Mouse (Mus musculus) induced T-regulatory cell, adult 2 months (primary cell): ENCODE results near the gene Tktl2.

Experiments
- DNase-seq: peaks from one replicate; pipeline ENCODE4 v3.0.0-alpha.2; 2012; ENCODE audit warnings: low read depth

Gene Tktl2

GRCm38 (mm10) chr8:66511537-66511936, at the start of gene Tktl2:
Gene Tktl2, plus strand, starts transcription at chr8:66511756.
- no peak for DNase-seq

- no peak for DNase-seq
These were observed 41.7 kb upstream of the Tktl2 start for GRCm38 (mm10) chr8:66469821-66470220.

GRCm38 (mm10) chr8:66476880-66477279, 34.7 kb upstream of the Tktl2 start:
- DNase-seq: no peak

- DNase-seq: peak; percentile 88
These were observed 25.3 kb upstream of the Tktl2 start, which contains the start of gene Tma16 for GRCm38 (mm10) chr8:66486084-66486763. Gene Tma16, minus strand, starts transcription at chr8:66486530.

GRCm38 (mm10) chr8:66488556-66488955, 23.0 kb upstream of the Tktl2 start:
- DNase-seq: no peak

- no peak for DNase-seq
These were observed 20.9 kb upstream of the Tktl2 start for GRCm38 (mm10) chr8:66490624-66491023.

GRCm38 (mm10) chr8:66494496-66494895, 17.1 kb upstream of the Tktl2 start:
- no peak for DNase-seq

- peak; percentile 71 for DNase-seq
These were observed 15.8 kb upstream of the Tktl2 start for GRCm38 (mm10) chr8:66495726-66496125.

- peak; percentile 72 for DNase-seq
These were observed 14.5 kb upstream of the Tktl2 start for GRCm38 (mm10) chr8:66496998-66497577.

GRCm38 (mm10) chr8:66503381-66503780, 8.2 kb upstream of the Tktl2 start:
- no peak for DNase-seq

- DNase-seq: no peak
These were observed 7.6 kb downstream of the Tktl2 start for GRCm38 (mm10) chr8:66519149-66519548.

- DNase-seq: no peak
These were observed 9.0 kb downstream of the Tktl2 start for GRCm38 (mm10) chr8:66520576-66520975.

GRCm38 (mm10) chr8:66550092-66550491, 38.5 kb downstream of the Tktl2 start:
- no peak for DNase-seq
